Mouse (Mus musculus) stomach, postnatal 0 days (tissue): ENCODE data around the gene Rtbdn. TPM values are rescaled to one million over a fixed set of nuclear protein-coding genes. Genes with fewer than 3 reads are reported as not detected.
"Not testable (repeated sequence)": the region's sequence is repeated elsewhere in the genome, so short reads cannot be mapped to it uniquely, and the experiment has no call there.

Source experiments
- ATAC-seq: fragments of 200-750 bp; cut with Nextera tagmentation; 2 replicates; pipeline ENCODE4 v1.8.0; 2017; ENCODE audit not compliant: low FRiP score, low TSS enrichment
- DNase-seq: peaks from one replicate; pipeline ENCODE4 v3.0.0-alpha.2; 2016; ENCODE audit warnings: low spot score
- H3K27ac ChIP-seq: fragments of 300-500 bp; sonication (generic); replicated peaks from 2 replicates; pipeline ENCODE4 v1.5.1; 2014; ENCODE audit warnings: mild to moderate bottlenecking, control low read depth
- H3K27me3 ChIP-seq: fragments of 300-500 bp; sonication (generic); 2 replicates; pipeline ENCODE4 v1.6.1; 2014; ENCODE audit warnings: low read length; ENCODE audit not compliant: control insufficient read depth, insufficient read depth
- H3K36me3 ChIP-seq: fragments of 300-500 bp; sonication (generic); 2 replicates; pipeline ENCODE4 v1.6.1; 2014; ENCODE audit warnings: low read length, mixed read lengths; ENCODE audit not compliant: control insufficient read depth, insufficient read depth
- H3K4me1 ChIP-seq: fragments of 300-500 bp; sonication (generic); replicated peaks from 2 replicates; pipeline ENCODE4 v1.6.1; 2014; ENCODE audit warnings: antibody characterized with exemption; ENCODE audit not compliant: control insufficient read depth, insufficient read depth
- H3K4me2 ChIP-seq: fragments of 300-500 bp; sonication (generic); replicated peaks from 2 replicates; pipeline ENCODE4 v1.6.1; 2014; ENCODE audit warnings: low read depth, mild to moderate bottlenecking, control low read depth, moderate library complexity
- H3K4me3 ChIP-seq: fragments of 300-500 bp; sonication (generic); 2 replicates; pipeline ENCODE4 v1.5.1; 2014; ENCODE audit warnings: low read depth, low read length, control low read depth
- H3K9ac ChIP-seq: fragments of 300-500 bp; sonication (generic); 2 replicates; pipeline ENCODE4 v1.6.1; 2014; ENCODE audit warnings: mild to moderate bottlenecking, low read length, control low read depth, mixed read lengths
- H3K9me3 ChIP-seq: fragments of 300-500 bp; sonication (generic); 2 replicates; pipeline ENCODE4 v1.6.1; 2016; ENCODE audit warnings: low read length; ENCODE audit not compliant: control insufficient read depth
- CTCF ChIP-seq: IDR thresholded peaks from 2 replicates; pipeline ENCODE4 v1.5.1; 2016; ENCODE audit warnings: antibody characterized with exemption, low read depth, mild to moderate bottlenecking, moderate library complexity
- EP300 ChIP-seq: optimal IDR thresholded peaks from 2 replicates; pipeline ENCODE3; 2016; ENCODE audit warnings: antibody characterized with exemption
- WGBS: fragments of 180-500 bp; shearing (Covaris S2); extraction: QIAGEN DNeasy Blood & Tissue Kit; methylation state at CpG from one replicate; pipeline ENCODE4 v1.1.7; 2014; 5-methylcytosine and 5-hydroxymethylcytosine counted together
- polyA plus RNA-seq: library from polyadenylated mRNA; unstranded; fragments of >200 nt; fragmentation: Nextera tagmentation; extraction: Ambion mirVana; gene quantifications from 2 replicates; pipeline ENCODE4 v1.2.1, GENCODE M21; 2015

The Rtbdn gene
- polyA plus RNA-seq, 1 experiment from 2014 or later = 0.05 TPM

- 84% methylated on average over 7 of the region's 7 CpGs for WGBS
Measured at GRCm38 (mm10) chr8:84904351-84904750, 42.4 kb upstream of the Rtbdn start.

GRCm38 (mm10) chr8:84907037-84907436, 39.8 kb upstream of the Rtbdn start:
- 89% methylated on average over 9 of the region's 9 CpGs for WGBS
- H3K4me1 ChIP-seq = no peaks in the 10 kb centered on the region
- TF ChIP-seq EP300 (no peak), CTCF (no peak)
- DNase-seq = no peak
- ATAC-seq = no peak
- H3K4me3 ChIP-seq = no peak overlapping the region
- H3K4me2 ChIP-seq = no peak overlapping the region
- no peaks in the 10 kb centered on the region for H3K9me3 ChIP-seq
- H3K9ac ChIP-seq = no peak overlapping the region
- no peaks in the 10 kb centered on the region for H3K36me3 ChIP-seq
- H3K27me3 ChIP-seq = no peaks in the 10 kb centered on the region
- H3K27ac ChIP-seq = no peak overlapping the region

More at GRCm38 (mm10) chr8:84904351-84904750, 42.4 kb upstream of the Rtbdn start:
- Histone ChIP-seq H3K4me2 (no peak overlapping the region), H3K9me3 (no peaks in the 10 kb centered on the region), H3K27ac (no peak overlapping the region), H3K4me3 (no peak overlapping the region), H3K4me1 (no peaks in the 10 kb centered on the region), H3K36me3 (no peaks in the 10 kb centered on the region), H3K27me3 (no peaks in the 10 kb centered on the region), H3K9ac (no peak overlapping the region)
- TF ChIP-seq EP300 (no peak), CTCF (no peak)
- ATAC-seq (no peak), DNase-seq (no peak)

- Histone ChIP-seq H3K27ac (no peak overlapping the region), H3K9ac (no peak overlapping the region), H3K9me3 (no peaks in the 10 kb centered on the region), H3K4me1 (0 out of 2 replicates have a peak, but pooled peaks cover under 1% of the 10 kb centered on the region), H3K4me2 (no peak overlapping the region), H3K27me3 (no peaks in the 10 kb centered on the region), H3K36me3 (no peaks in the 10 kb centered on the region), H3K4me3 (no peak overlapping the region)
- DNase-seq = no peak
- TF ChIP-seq EP300 = no peak
- TF ChIP-seq CTCF = no peak
- WGBS = 70% methylated on average over 8 of the region's 8 CpGs
- ATAC-seq = no peak
Measured at GRCm38 (mm10) chr8:84907493-84907892, 39.3 kb upstream of the Rtbdn start.

- not testable (repeated sequence) for H3K9me3 ChIP-seq, H3K9ac ChIP-seq, H3K27me3 ChIP-seq, H3K4me1 ChIP-seq, ATAC-seq, DNase-seq, H3K27ac ChIP-seq, H3K36me3 ChIP-seq
- H3K4me3 ChIP-seq = peak overlapping the region; percentile 53
- H3K4me2 ChIP-seq = peak overlapping the region; percentile 90
- WGBS = 31% methylated on average over 6 of the region's 7 CpGs
Measured at GRCm38 (mm10) chr8:84907979-84908378, 38.8 kb upstream of the Rtbdn start.

- Histone ChIP-seq H3K9ac (peak within 1 kb of the TSS; percentile 73), H3K4me3 (peak within 1 kb of the TSS; percentile 53), H3K27me3 (no peaks in the 10 kb centered on the region), H3K36me3 (no peaks in the 10 kb centered on the region), H3K27ac (no peak within 1 kb of the TSS; the same call in 1 of the 2 replicates), H3K4me1 (0 out of 2 replicates have a peak, but pooled peaks cover 3% of the 10 kb centered on the region), H3K9me3 (no peaks in the 10 kb centered on the region), H3K4me2 (peak within 1 kb of the TSS; percentile 90)
- no peak for TF ChIP-seq EP300
- no peak for TF ChIP-seq CTCF
- ATAC-seq (peak; percentile 91), DNase-seq (peak; percentile 94)
- WGBS = under 1% methylated on average over 45 of the region's 45 CpGs
Measured at GRCm38 (mm10) chr8:84908421-84909161, 38.2 kb upstream of the Rtbdn start, which contains the start of gene Dnase2a. TSS of gene Dnase2a (plus strand) at chr8:84908560.

GRCm38 (mm10) chr8:84909162-84909767, 37.5 kb upstream of the Rtbdn start:
- DNase-seq (no peak), ATAC-seq (no peak)
- H3K9ac ChIP-seq = peak overlapping the region; percentile 73
- H3K36me3 ChIP-seq = no peaks in the 10 kb centered on the region
- no peak for TF ChIP-seq CTCF
- WGBS = 49% methylated on average over 20 of the region's 20 CpGs
- H3K27ac ChIP-seq = no peak overlapping the region
- H3K4me1 ChIP-seq = 0 out of 2 replicates have a peak, but pooled peaks cover 3% of the 10 kb centered on the region
- H3K27me3 ChIP-seq = no peaks in the 10 kb centered on the region
- peak overlapping the region; percentile 90 for H3K4me2 ChIP-seq
- H3K9me3 ChIP-seq = no peaks in the 10 kb centered on the region
- peak overlapping the region; percentile 53 for H3K4me3 ChIP-seq
